ENCODE assay signal across 7 mouse cellular contexts in genomic region chr2:26639083-26639482, GRCm38 (mm10). TPM values are rescaled to one million over a fixed set of nuclear protein-coding genes. Genes with fewer than 3 reads are reported as not detected.
A peak's percentile ranks its signal among the peaks of the same experiment; 100 is the strongest.
DNase-seq lines count a peak whose midpoint lies in the region; ATAC-seq and TF ChIP-seq lines count a peak whose summit lies in the region.

No protein-coding gene starts in this region.

- H3K4me3 ChIP-seq in C2C12 (ENCODE audit: insufficient read depth, poor library complexity, severe bottlenecking): peak overlapping the region; percentile 100
- peak overlapping the region; percentile 86 to 89 for H3K4me3 ChIP-seq in ES-E14 (ENCODE audit: insufficient read depth in 1 of 2, low read depth in 1 of 2, low read length in 2 of 2, poor library complexity in 1 of 2, severe bottlenecking in 1 of 2)
- peak overlapping the region; percentile 81 for H3K4me3 ChIP-seq in erythroblast, embryonic 14.5 days (replicated peaks)
- H3K4me3 ChIP-seq in liver, embryonic 15.5 days (replicated peaks): peak overlapping the region; percentile 76
- peak overlapping the region; percentile 74 for H3K4me3 ChIP-seq in neural tube, embryonic 13.5 days

- peak; percentile 26 for TF ChIP-seq CTCF in C2C12 (IDR thresholded peaks at IDR 0.05; ENCODE audit: control insufficient read depth, insufficient read depth, insufficient read length)

- H3K4me1 ChIP-seq in ES-E14 (ENCODE audit: control insufficient read depth in 2 of 2, insufficient read depth in 2 of 2, low read length in 2 of 2, poor library complexity in 1 of 2): peaks cover 1 to 18% of the 10 kb centered on the region in 2 experiments; a peak in 1 of 4 replicates
- peaks cover 40% of the 10 kb centered on the region for H3K4me1 ChIP-seq in erythroblast, embryonic 14.5 days (ENCODE audit: control insufficient read depth)
- H3K4me1 ChIP-seq in liver, embryonic 15.5 days (replicated peaks): peaks cover 41% of the 10 kb centered on the region
- H3K4me1 ChIP-seq in neural tube, embryonic 13.5 days (replicated peaks): peaks cover 53% of the 10 kb centered on the region

- 2% methylated on average over 8 of the region's 8 CpGs for WGBS in liver, embryonic 15.5 days (ENCODE audit: insufficient replicate concordance)
- 6% methylated on average over 8 of the region's 8 CpGs for WGBS in neural tube, embryonic 13.5 days

- H3K36me3 ChIP-seq in C2C12 (ENCODE audit: control insufficient read depth, insufficient read depth) (peaks cover 46% of the 10 kb centered on the region), ES-E14 (ENCODE audit: control insufficient read depth, insufficient read depth, low read length, poor library complexity, severe bottlenecking) (peaks cover 47% of the 10 kb centered on the region)
- peaks cover 45% of the 10 kb centered on the region for H3K36me3 ChIP-seq in erythroblast, embryonic 14.5 days (ENCODE audit: control insufficient read depth)
- H3K36me3 ChIP-seq in liver, embryonic 15.5 days (replicated peaks): peaks cover 46% of the 10 kb centered on the region
- H3K36me3 ChIP-seq in neural tube, embryonic 13.5 days: peaks cover 47% of the 10 kb centered on the region

- no peaks in the 10 kb centered on the region for H3K9me3 ChIP-seq in ES-E14 (ENCODE audit: control insufficient read depth, insufficient read depth, low read depth, low read length)
- no peaks in the 10 kb centered on the region for H3K9me3 ChIP-seq in erythroblast, embryonic 14.5 days (ENCODE audit: control insufficient read depth, low read length)
- no peaks in the 10 kb centered on the region for H3K9me3 ChIP-seq in liver, embryonic 15.5 days (replicated peaks)
- no peaks in the 10 kb centered on the region for H3K9me3 ChIP-seq in neural tube, embryonic 13.5 days

- H3K79me2 ChIP-seq in C2C12 (ENCODE audit: control insufficient read depth, insufficient read depth): peaks cover 44% of the 10 kb centered on the region

- in situ Hi-C loops in ES-E14 (cut with MboI; ENCODE audit: low sequenced_read_pairs in 2 of 2, unreplicated experiment in 2 of 2): no loop called here

- no peak for DNase-seq in ES-E14 (ENCODE audit: low read depth, low spot score)
- peak; percentile 83 for DNase-seq in induced T-regulatory cell, adult 2 months (ENCODE audit: low read depth)
- DNase-seq in gastrocnemius, postnatal 10 days: no peak

- H3K4me2 ChIP-seq in liver, embryonic 15.5 days: peak overlapping the region; percentile 83
- H3K4me2 ChIP-seq in neural tube, embryonic 13.5 days: peak overlapping the region; percentile 87

- H3K27ac ChIP-seq in ES-E14 (ENCODE audit: insufficient read depth, low read depth, low read length, poor library complexity, severe bottlenecking): peak overlapping the region; percentile 73; the same call in 1 of the 2 replicates
- peak overlapping the region; percentile 53; the same call in 1 of the 2 replicates for H3K27ac ChIP-seq in liver, embryonic 15.5 days (replicated peaks)
- peak overlapping the region; percentile 46 for H3K27ac ChIP-seq in neural tube, embryonic 13.5 days (replicated peaks)

- H3ac ChIP-seq in C2C12 (ENCODE audit: control insufficient read depth, insufficient read length, low read depth): peak overlapping the region; percentile 32

- H3K27me3 ChIP-seq in C2C12 (ENCODE audit: control insufficient read depth, insufficient read depth, insufficient read length): no peaks in the 10 kb centered on the region
- no peaks in the 10 kb centered on the region for H3K27me3 ChIP-seq in erythroblast, embryonic 14.5 days (ENCODE audit: control insufficient read depth)
- no peaks in the 10 kb centered on the region for H3K27me3 ChIP-seq in liver, embryonic 15.5 days
- no peaks in the 10 kb centered on the region for H3K27me3 ChIP-seq in neural tube, embryonic 13.5 days

- peak overlapping the region; percentile 99 for H3K9ac ChIP-seq in ES-E14 (ENCODE audit: insufficient read depth, low read depth, low read length, poor library complexity, severe bottlenecking)
- H3K9ac ChIP-seq in liver, embryonic 15.5 days: peak overlapping the region; percentile 75
- peak overlapping the region; percentile 93 for H3K9ac ChIP-seq in neural tube, embryonic 13.5 days

- H3K79me3 ChIP-seq in C2C12 (ENCODE audit: low read depth): peaks cover 27% of the 10 kb centered on the region

- peak; percentile 39; the same call in 1 of the 2 replicates for ATAC-seq in liver, embryonic 15.5 days (ENCODE audit: insufficient read depth)
- peak; percentile 45; the same call in 1 of the 2 replicates for ATAC-seq in neural tube, embryonic 13.5 days (ENCODE audit: low read depth)

TF ChIP-seq in C2C12, 6 proteins besides CTCF, POLR2A, EP300 and RAD21:
- TF ChIP-seq MAX (IDR thresholded peaks at IDR 0.05) (peak; percentile 74), FOSL1 (IDR thresholded peaks at IDR 0.05; ENCODE audit: insufficient read depth, low read length, poor library complexity, severe bottlenecking) (no peak), MYOD1 (IDR thresholded peaks at IDR 0.05; ENCODE audit: control insufficient read depth, insufficient read length, low read depth) (no peak), MYOG (IDR thresholded peaks at IDR 0.05; ENCODE audit: control insufficient read depth, extremely low read depth, insufficient read length) (no peak), USF1 (IDR thresholded peaks at IDR 0.05; ENCODE audit: low read depth) (peak; percentile 64), CEBPB (IDR thresholded peaks at IDR 0.05; ENCODE audit: low read depth) (no peak)

TF ChIP-seq in ES-E14, 5 proteins besides CTCF, POLR2A, EP300 and RAD21:
- TF ChIP-seq MAFK (IDR thresholded peaks at IDR 0.05; ENCODE audit: insufficient read depth, low read depth, low read length) (no peak), HCFC1 (IDR thresholded peaks at IDR 0.05; ENCODE audit: borderline replicate concordance, insufficient read depth, low read length) (no peak; the same call in 1 of the 2 replicates), CHD2 (IDR thresholded peaks at IDR 0.05; ENCODE audit: low read depth, low read length) (no peak), ZNF384 (IDR thresholded peaks at IDR 0.05; ENCODE audit: low read depth, low read length) (no peak)

RNA-seq across cellular contexts. Expression of gene Fam69b, which starts 10.8 kb away (rescaled TPM):
- polyA plus RNA-seq in C2C12 (2012; fragmentation: generic; extraction: Trizol): 8.2 TPM
- total RNA-seq in ES-E14 (2012; rRNA removed): 24.6 and 46.6 TPM in 2 replicates
- not detected in 2 replicates for polyA plus RNA-seq in erythroblast, embryonic 14.5 days (2012)
- polyA plus RNA-seq in liver, embryonic 15.5 days (2015; fragmentation: Nextera tagmentation; extraction: Ambion mirVana): 1.2 and 1.7 TPM in 2 replicates
- polyA plus RNA-seq in neural tube, embryonic 13.5 days (2015; fragmentation: Nextera tagmentation; extraction: Ambion mirVana): 91.8 and 101 TPM in 2 replicates
- total RNA-seq in gastrocnemius, postnatal 10 days (2021): 1 to 10 TPM; 2.9 to 3.4 TPM

RNA-seq across cellular contexts. Expression of gene Lcn4, which starts 32.0 kb away (rescaled TPM):
- polyA plus RNA-seq in C2C12 (2012; fragmentation: generic; extraction: Trizol): not detected
- total RNA-seq in ES-E14 (2012; rRNA removed): not detected in 2 replicates
- polyA plus RNA-seq in erythroblast, embryonic 14.5 days (2012): not detected in 2 replicates
- polyA plus RNA-seq in liver, embryonic 15.5 days (2015; fragmentation: Nextera tagmentation; extraction: Ambion mirVana): not detected in 2 replicates
- polyA plus RNA-seq in neural tube, embryonic 13.5 days (2015; fragmentation: Nextera tagmentation; extraction: Ambion mirVana): not detected in 2 replicates
- not detected for total RNA-seq in gastrocnemius, postnatal 10 days (2021)

RNA-seq across cellular contexts. Expression of gene Agpat2, which starts 34.9 kb away (rescaled TPM):
- 37.9 TPM for polyA plus RNA-seq in C2C12 (2012; fragmentation: generic; extraction: Trizol)
- 60.4 and 88.2 TPM in 2 replicates for total RNA-seq in ES-E14 (2012; rRNA removed)
- 0.02 and 0.31 TPM in 2 replicates for polyA plus RNA-seq in erythroblast, embryonic 14.5 days (2012)
- polyA plus RNA-seq in liver, embryonic 15.5 days (2015; fragmentation: Nextera tagmentation; extraction: Ambion mirVana): 55.6 and 63.7 TPM in 2 replicates
- polyA plus RNA-seq in neural tube, embryonic 13.5 days (2015; fragmentation: Nextera tagmentation; extraction: Ambion mirVana): 6.0 and 7.4 TPM in 2 replicates
- total RNA-seq in gastrocnemius, postnatal 10 days (2021): 1 to 10 TPM; 9.3 to 9.4 TPM

RNA-seq across cellular contexts. Expression of gene Gm20532, which starts 52.6 kb away (rescaled TPM):
- polyA plus RNA-seq in C2C12 (2012; fragmentation: generic; extraction: Trizol): not detected
- total RNA-seq in ES-E14 (2012; rRNA removed): not detected in 2 replicates
- polyA plus RNA-seq in erythroblast, embryonic 14.5 days (2012): not detected in 2 replicates
- polyA plus RNA-seq in liver, embryonic 15.5 days (2015; fragmentation: Nextera tagmentation; extraction: Ambion mirVana): not detected in 2 replicates
- not detected in 2 replicates for polyA plus RNA-seq in neural tube, embryonic 13.5 days (2015; fragmentation: Nextera tagmentation; extraction: Ambion mirVana)
- under 1 TPM in 1 of 2 experiments, not detected in 1; 0.40 TPM for total RNA-seq in gastrocnemius, postnatal 10 days (2021)

RNA-seq across cellular contexts. Expression of gene Egfl7, which starts 59.3 kb away (rescaled TPM):
- polyA plus RNA-seq in C2C12 (2012; fragmentation: generic; extraction: Trizol): 5.6 TPM
- total RNA-seq in ES-E14 (2012; rRNA removed): 104 and 156 TPM in 2 replicates
- polyA plus RNA-seq in erythroblast, embryonic 14.5 days (2012): 3.2 and 3.6 TPM in 2 replicates
- polyA plus RNA-seq in liver, embryonic 15.5 days (2015; fragmentation: Nextera tagmentation; extraction: Ambion mirVana): 55.1 and 64.6 TPM in 2 replicates
- 78.3 and 82.0 TPM in 2 replicates for polyA plus RNA-seq in neural tube, embryonic 13.5 days (2015; fragmentation: Nextera tagmentation; extraction: Ambion mirVana)
- total RNA-seq in gastrocnemius, postnatal 10 days (2021): 100 to 1,000 TPM; 104 to 147 TPM

Comparison
In these comparisons a context has a peak if more than half of its experiments do, and no peak if none do; other contexts are left out.
1. RNA of gene Fam69b, which starts 10.8 kb away (polyA plus RNA-seq): 91.8 to 101 TPM in neural tube, embryonic 13.5 days; 8.2 TPM in C2C12 (single experiment), 1.2 to 1.7 TPM in liver, embryonic 15.5 days and not detected in erythroblast, embryonic 14.5 days; every median in the first group is over 10 times any median in the second.
2. Peak in every context shown above with its lines, with median percentiles within 50 percentile points of each other: H3K4me3 ChIP-seq, H3K27ac ChIP-seq and H3K9ac ChIP-seq.